Mouse (Mus musculus) midbrain, embryonic 16.5 days (tissue): ENCODE results near the gene Kdm1b. TPM values are rescaled to one million over a fixed set of nuclear protein-coding genes. Genes with fewer than 3 reads are reported as not detected.

ENCODE experiments used
- ATAC-seq: fragments of 200-750 bp; cut with Nextera tagmentation; 2 replicates; pipeline ENCODE4 v1.8.0; 2017; ENCODE audit warnings: moderate TSS enrichment
- H3K27ac ChIP-seq: fragments of 300-500 bp; sonication (generic); 2 replicates; pipeline ENCODE4 v1.5.1; 2014; ENCODE audit warnings: mild to moderate bottlenecking, low read length, mixed read lengths
- H3K27me3 ChIP-seq: fragments of 300-500 bp; sonication (generic); 2 replicates; pipeline ENCODE4 v1.6.1; 2014; ENCODE audit warnings: low read depth, low read length, mixed read lengths; ENCODE audit not compliant: control insufficient read depth, insufficient read depth
- H3K36me3 ChIP-seq: fragments of 300-500 bp; sonication (generic); 2 replicates; pipeline ENCODE4 v1.6.1; 2014; ENCODE audit warnings: mild to moderate bottlenecking, low read length, moderate library complexity, mixed read lengths; ENCODE audit not compliant: control insufficient read depth, insufficient read depth
- H3K4me1 ChIP-seq: fragments of 300-500 bp; sonication (generic); 2 replicates; pipeline ENCODE4 v1.6.1; 2014; ENCODE audit warnings: mild to moderate bottlenecking, low read length, mixed read lengths; ENCODE audit not compliant: control insufficient read depth, insufficient read depth
- H3K4me2 ChIP-seq: fragments of 300-500 bp; sonication (generic); 2 replicates; pipeline ENCODE4 v1.6.1; 2014; ENCODE audit warnings: mild to moderate bottlenecking, low read length, mixed read lengths
- H3K4me3 ChIP-seq: fragments of 300-500 bp; sonication (generic); 2 replicates; pipeline ENCODE4 v1.5.1; 2014; ENCODE audit warnings: low read depth, mild to moderate bottlenecking, low read length, moderate library complexity, mixed read lengths
- H3K9ac ChIP-seq: fragments of 300-500 bp; sonication (generic); 2 replicates; pipeline ENCODE4 v1.6.1; 2014; ENCODE audit warnings: low read depth, low read length, mixed read lengths
- H3K9me3 ChIP-seq: fragments of 300-500 bp; sonication (generic); replicated peaks from 2 replicates; pipeline ENCODE4 v1.6.1; 2014; ENCODE audit warnings: mild to moderate bottlenecking, low read length, mixed read lengths; ENCODE audit not compliant: control insufficient read depth, poor library complexity, severe bottlenecking
- WGBS: fragments of 180-500 bp; shearing (Covaris S2); extraction: QIAGEN DNeasy Blood & Tissue Kit; methylation state at CpG from one replicate; pipeline ENCODE4 v1.1.7; 2014; 5-methylcytosine and 5-hydroxymethylcytosine counted together
- polyA plus RNA-seq: library from polyadenylated mRNA; unstranded; fragments of >200 nt; fragmentation: Nextera tagmentation; extraction: Ambion mirVana; gene quantifications from 2 replicates; pipeline ENCODE4 v1.2.1, GENCODE M21; 2015

Kdm1b gene
- polyA plus RNA-seq, 1 experiment from 2014 or later = 22.2 TPM

GRCm38 (mm10) chr13:47047996-47048395, 4.7 kb downstream of the Kdm1b start:
- Histone ChIP-seq H3K36me3 (peaks cover 26% of the 10 kb centered on the region), H3K9ac (no peak overlapping the region), H3K4me3 (no peak overlapping the region), H3K27me3 (no peaks in the 10 kb centered on the region), H3K9me3 (no peaks in the 10 kb centered on the region), H3K4me2 (no peak overlapping the region), H3K4me1 (peaks cover 9% of the 10 kb centered on the region), H3K27ac (no peak overlapping the region)
- ATAC-seq = no peak
- 94% methylated on average over 4 of the region's 4 CpGs for WGBS

- Histone ChIP-seq H3K4me3 (no peak overlapping the region), H3K36me3 (peaks cover 30% of the 10 kb centered on the region), H3K4me1 (0 out of 2 replicates have a peak, but pooled peaks cover under 1% of the 10 kb centered on the region), H3K27me3 (no peaks in the 10 kb centered on the region), H3K4me2 (no peak overlapping the region), H3K27ac (no peak overlapping the region), H3K9me3 (no peaks in the 10 kb centered on the region), H3K9ac (no peak overlapping the region)
- no peak for ATAC-seq
- WGBS = 93% methylated on average over 4 of the region's 4 CpGs
Measured at GRCm38 (mm10) chr13:47050009-47050408, 6.7 kb downstream of the Kdm1b start.

GRCm38 (mm10) chr13:47053971-47054370, 10.7 kb downstream of the Kdm1b start:
- Histone ChIP-seq H3K27me3 (no peaks in the 10 kb centered on the region), H3K9ac (no peak overlapping the region), H3K4me3 (no peak overlapping the region), H3K36me3 (peaks cover 32% of the 10 kb centered on the region), H3K9me3 (no peaks in the 10 kb centered on the region), H3K4me2 (no peak overlapping the region), H3K4me1 (no peaks in the 10 kb centered on the region), H3K27ac (no peak overlapping the region)
- WGBS = 44% methylated on average over 10 of the region's 10 CpGs
- no peak for ATAC-seq

GRCm38 (mm10) chr13:47056126-47056525, 12.8 kb downstream of the Kdm1b start:
- Histone ChIP-seq H3K4me1 (no peaks in the 10 kb centered on the region), H3K4me2 (no peak overlapping the region), H3K36me3 (peaks cover 27% of the 10 kb centered on the region), H3K9me3 (no peaks in the 10 kb centered on the region), H3K9ac (no peak overlapping the region), H3K27ac (no peak overlapping the region), H3K4me3 (no peak overlapping the region), H3K27me3 (no peaks in the 10 kb centered on the region)
- 87% methylated on average over 11 of the region's 11 CpGs for WGBS
- ATAC-seq = no peak

- Histone ChIP-seq H3K36me3 (peaks cover 27% of the 10 kb centered on the region), H3K4me3 (no peak overlapping the region), H3K9me3 (no peaks in the 10 kb centered on the region), H3K4me1 (no peaks in the 10 kb centered on the region), H3K9ac (no peak overlapping the region), H3K27me3 (no peaks in the 10 kb centered on the region), H3K4me2 (no peak overlapping the region), H3K27ac (no peak overlapping the region)
- no peak for ATAC-seq
- 90% methylated on average over 5 of the region's 5 CpGs for WGBS
Measured at GRCm38 (mm10) chr13:47056781-47057180, 13.5 kb downstream of the Kdm1b start.

GRCm38 (mm10) chr13:47062756-47063155, 19.5 kb downstream of the Kdm1b start:
- H3K4me2 ChIP-seq = no peak overlapping the region
- no peaks in the 10 kb centered on the region for H3K4me1 ChIP-seq
- H3K27me3 ChIP-seq = no peaks in the 10 kb centered on the region
- no peaks in the 10 kb centered on the region for H3K9me3 ChIP-seq
- H3K27ac ChIP-seq = no peak overlapping the region
- no peak overlapping the region for H3K9ac ChIP-seq
- H3K4me3 ChIP-seq = no peak overlapping the region
- H3K36me3 ChIP-seq = peaks cover 38% of the 10 kb centered on the region
- ATAC-seq = no peak
- 95% methylated on average over 17 of the region's 17 CpGs for WGBS

GRCm38 (mm10) chr13:47063985-47064760, 20.9 kb downstream of the Kdm1b start:
- no peak overlapping the region for H3K4me3 ChIP-seq
- no peaks in the 10 kb centered on the region for H3K4me1 ChIP-seq
- H3K36me3 ChIP-seq = peaks cover 37% of the 10 kb centered on the region
- WGBS = 86% methylated on average over 15 of the region's 15 CpGs
- no peaks in the 10 kb centered on the region for H3K9me3 ChIP-seq
- H3K9ac ChIP-seq = no peak overlapping the region
- H3K27ac ChIP-seq = no peak overlapping the region
- ATAC-seq = no peak
- H3K27me3 ChIP-seq = no peaks in the 10 kb centered on the region
- H3K4me2 ChIP-seq = no peak overlapping the region

- H3K4me2 ChIP-seq = no peak overlapping the region
- no peak overlapping the region for H3K9ac ChIP-seq
- no peaks in the 10 kb centered on the region for H3K27me3 ChIP-seq
- no peak overlapping the region for H3K4me3 ChIP-seq
- no peaks in the 10 kb centered on the region for H3K4me1 ChIP-seq
- no peaks in the 10 kb centered on the region for H3K9me3 ChIP-seq
- 97% methylated on average over 10 of the region's 10 CpGs for WGBS
- H3K27ac ChIP-seq = no peak overlapping the region
- peaks cover 26% of the 10 kb centered on the region for H3K36me3 ChIP-seq
- no peak for ATAC-seq
Measured at GRCm38 (mm10) chr13:47066516-47066915, 23.2 kb downstream of the Kdm1b start.

- Histone ChIP-seq H3K4me2 (no peak overlapping the region), H3K27ac (no peak overlapping the region), H3K9ac (no peak overlapping the region), H3K36me3 (peaks cover 24% of the 10 kb centered on the region), H3K27me3 (no peaks in the 10 kb centered on the region), H3K4me3 (no peak overlapping the region), H3K4me1 (no peaks in the 10 kb centered on the region), H3K9me3 (no peaks in the 10 kb centered on the region)
- 94% methylated on average over 6 of the region's 6 CpGs for WGBS
- no peak for ATAC-seq
Measured at GRCm38 (mm10) chr13:47067001-47067400, 23.7 kb downstream of the Kdm1b start.
